Mouse (Mus musculus) c-Kit-negative CD71-positive TER-119-positive erythroid progenitor cells, embryonic 14.5 days (primary cell): Measurements from ENCODE around the gene Prpf6.

ENCODE experiments used
- DNase-seq: peaks from one replicate; pipeline ENCODE4 v3.0.0-alpha.2; 2013; ENCODE audit warnings: low read depth, low spot score

Prpf6 gene

DNA sequence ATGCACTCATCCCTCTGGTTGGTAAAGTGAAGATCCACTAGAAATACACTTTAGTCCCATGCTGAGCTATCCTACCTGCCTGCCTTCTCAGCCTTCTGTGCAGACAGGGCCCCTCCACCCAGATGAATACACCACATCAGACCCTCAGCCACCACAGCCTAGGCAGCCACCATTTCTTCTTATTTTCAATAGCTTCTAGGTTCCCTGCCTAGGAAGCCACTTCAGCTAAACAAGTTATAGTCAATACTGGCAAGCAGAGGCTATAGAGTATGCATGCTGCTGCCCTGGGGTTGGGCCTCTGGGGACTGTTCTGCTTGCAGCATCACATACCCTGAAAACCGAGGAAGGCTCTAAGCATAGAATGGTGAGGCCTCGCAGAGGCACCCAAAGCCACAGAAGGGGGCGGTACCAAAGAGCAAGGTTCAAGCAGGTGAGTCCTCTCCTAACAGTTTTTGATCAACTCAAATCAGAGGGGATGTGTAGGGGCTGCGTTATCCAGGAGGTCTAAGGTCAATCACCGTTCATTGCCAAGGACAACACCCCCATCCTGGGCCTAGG, at the start of gene Prpf6:
Gene Prpf6 (plus strand): TSS at position 341 of the 558 bp plus-strand sequence.
- no peak for DNase-seq

- no peak for DNase-seq
Observed at GRCm38 (mm10) chr2:181546142-181546541, 45.5 kb upstream of the Prpf6 start.

DNA sequence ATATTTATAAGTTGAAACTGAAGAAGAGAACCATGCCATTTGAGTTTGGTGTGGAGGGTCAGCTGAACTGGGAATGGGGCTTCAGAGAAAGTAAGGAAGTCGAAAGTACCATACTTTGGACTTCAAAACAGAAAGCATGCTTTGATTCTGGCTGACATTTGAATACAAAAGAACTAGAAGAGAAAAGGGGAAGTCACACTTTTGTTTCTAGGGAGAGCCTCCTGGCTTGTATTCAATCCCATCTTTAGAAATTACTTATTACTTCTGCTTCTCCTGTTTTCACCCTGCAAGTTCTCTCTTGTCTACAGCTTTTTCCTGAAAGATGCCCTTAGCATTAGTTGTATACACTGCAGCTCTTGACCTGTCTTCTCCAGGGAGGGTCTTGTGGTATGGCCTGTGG, 43.4 kb upstream of the Prpf6 start:
- no peak for DNase-seq

- no peak for DNase-seq
Observed at GRCm38 (mm10) chr2:181548682-181549081, 43.0 kb upstream of the Prpf6 start.

DNA sequence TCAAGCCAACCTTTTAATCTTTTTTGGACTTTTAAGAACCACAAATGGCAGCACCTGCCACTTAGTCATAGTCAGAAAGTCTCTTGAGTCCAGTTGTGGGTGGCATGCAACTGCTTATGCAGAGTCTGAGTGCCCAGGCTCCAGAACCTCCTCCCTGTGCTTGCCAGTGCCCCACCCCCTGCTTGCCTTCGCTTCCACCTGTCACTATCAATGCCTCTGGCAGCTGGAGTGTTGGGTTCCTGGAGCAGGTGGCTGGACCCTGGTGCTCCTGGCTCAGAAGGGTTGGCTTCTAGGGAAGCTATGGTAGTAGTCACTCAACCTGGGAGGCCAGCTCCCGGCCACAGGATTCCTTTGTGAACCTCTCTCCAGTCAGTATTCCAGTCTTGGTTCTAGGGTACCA, 41.4 kb upstream of the Prpf6 start:
- DNase-seq: no peak

DNA sequence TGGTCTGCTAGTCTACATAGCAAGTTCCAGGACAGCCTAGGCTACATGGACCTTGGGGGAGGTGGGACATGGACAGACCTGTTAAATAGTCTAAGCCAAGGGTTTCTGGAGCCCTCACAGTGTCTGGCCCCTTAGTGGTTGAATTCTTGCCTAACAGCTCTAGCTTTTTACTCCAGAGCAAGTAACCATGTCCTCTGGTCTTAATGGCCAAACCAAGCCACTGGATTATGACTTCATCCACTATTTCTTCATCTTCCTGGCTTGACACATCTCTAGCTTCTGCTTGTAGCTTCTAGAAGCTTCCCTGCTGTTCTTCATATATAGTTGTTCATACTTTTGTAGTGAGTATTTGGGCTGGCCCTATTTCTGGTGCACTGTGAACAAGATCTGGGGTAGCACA, 37.9 kb upstream of the Prpf6 start:
- no peak for DNase-seq

DNA sequence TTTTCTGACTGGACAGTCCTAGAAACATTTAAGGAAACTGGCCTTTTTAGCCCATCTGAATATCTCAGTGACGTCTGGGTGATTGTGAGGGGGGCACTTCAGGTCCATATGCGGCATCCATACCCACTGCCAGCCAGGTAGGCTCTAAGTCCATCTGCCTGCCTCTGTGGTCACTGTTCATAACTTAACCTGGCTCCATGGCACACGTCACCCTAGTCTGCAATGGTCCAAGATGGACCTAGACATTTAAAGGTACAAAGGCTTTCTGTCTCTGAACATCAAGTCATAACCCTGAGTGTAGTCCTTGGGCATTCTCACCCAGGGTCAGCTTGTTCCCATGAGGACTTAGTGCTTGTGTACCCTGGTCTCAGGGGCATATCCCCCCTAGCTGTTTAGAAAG, 24.3 kb upstream of the Prpf6 start:
- DNase-seq: no peak

DNA sequence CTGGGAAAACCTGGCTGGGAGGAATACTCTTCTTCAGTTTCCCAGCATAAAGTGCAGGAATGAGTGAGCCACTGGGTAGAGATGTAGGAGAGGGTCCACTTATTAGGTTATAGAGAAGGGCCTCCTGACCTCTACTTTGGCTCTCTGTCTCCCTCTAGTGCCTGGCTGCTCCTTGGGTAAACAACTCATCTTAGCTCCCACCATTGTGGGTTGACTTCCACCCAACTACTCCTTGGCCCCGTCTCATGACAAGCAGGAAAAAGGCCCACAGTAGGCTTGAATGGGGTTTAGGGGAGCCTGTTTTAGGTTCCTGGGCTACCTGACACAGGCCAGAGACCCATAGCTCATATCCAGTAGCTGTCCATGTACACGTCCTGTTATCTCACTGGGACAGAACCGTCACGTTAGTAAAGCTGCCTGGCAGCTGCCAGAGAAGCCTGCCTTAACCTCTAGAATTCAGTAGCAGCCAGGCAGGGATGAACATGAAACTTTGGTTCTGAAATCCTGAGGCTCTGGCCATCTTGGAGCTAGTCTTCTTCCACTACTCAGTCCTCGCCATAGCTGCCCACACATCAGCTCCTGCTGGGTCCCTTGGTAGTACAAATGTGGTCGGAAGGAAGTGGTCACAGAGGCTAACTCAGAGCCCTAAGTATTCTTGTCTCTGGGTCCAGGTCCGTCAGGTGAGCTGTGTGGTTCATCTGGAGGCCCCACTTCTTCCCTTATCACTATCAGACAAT, 23.2 kb upstream of the Prpf6 start:
- DNase-seq: peak; percentile 50

- DNase-seq: no peak
Observed at GRCm38 (mm10) chr2:181569856-181570255, 21.8 kb upstream of the Prpf6 start.

DNA sequence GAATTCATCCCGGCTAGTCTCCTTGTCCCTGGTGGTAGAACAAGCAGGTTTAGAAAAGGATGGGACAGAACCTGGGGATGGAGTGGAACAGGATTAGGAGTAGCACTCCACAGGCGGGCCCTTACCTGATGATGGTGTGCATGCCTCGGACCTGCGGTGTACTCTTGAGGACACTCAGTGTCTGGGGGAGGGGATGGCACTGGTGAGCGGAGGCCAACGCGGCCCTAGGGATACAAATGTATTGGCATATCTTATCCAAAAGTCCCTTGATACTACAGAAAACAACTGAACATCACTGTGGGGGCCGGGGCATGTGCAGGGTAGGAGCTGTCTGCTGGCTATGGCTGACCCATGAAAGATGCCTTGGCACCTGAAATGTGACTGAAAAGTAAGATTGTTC, 21.3 kb upstream of the Prpf6 start:
- DNase-seq: no peak

DNA sequence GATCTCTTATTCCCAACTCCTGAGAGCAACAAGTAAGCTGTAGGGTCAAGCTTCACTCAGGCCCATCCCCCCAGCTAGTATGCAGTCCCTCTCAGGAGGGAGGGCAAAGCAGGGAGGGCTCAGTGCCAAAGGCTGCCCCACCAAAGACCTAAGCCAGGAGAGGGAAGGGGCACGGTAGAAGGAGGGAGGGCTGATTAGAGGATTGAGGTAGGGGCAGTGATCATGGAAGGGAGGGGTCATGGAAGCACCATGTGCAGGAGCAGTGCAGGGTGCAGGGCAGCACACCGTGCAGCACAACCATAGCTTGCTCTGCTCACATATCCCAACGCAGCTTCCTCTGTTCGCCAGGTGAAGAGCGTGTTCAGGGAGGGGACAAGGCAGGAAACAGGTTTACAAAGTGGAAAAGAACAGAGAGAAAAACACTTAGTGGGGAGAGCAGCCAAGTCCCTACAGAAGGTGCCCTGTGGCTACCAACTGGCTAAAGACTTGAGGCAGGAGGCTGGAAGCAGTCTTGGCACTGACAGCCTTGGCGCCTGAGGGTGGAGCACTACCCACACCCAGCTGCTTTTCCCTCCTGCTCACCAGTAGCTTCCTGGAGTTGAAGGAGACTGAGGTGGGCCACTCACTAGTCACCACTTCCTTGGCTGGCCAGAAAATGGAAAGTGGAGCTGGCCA, 20.6 kb upstream of the Prpf6 start:
- no peak for DNase-seq

- no peak for DNase-seq
Observed at GRCm38 (mm10) chr2:181571941-181572670, 19.6 kb upstream of the Prpf6 start.

- no peak for DNase-seq
Observed at GRCm38 (mm10) chr2:181572921-181573920, 18.4 kb upstream of the Prpf6 start.

DNA sequence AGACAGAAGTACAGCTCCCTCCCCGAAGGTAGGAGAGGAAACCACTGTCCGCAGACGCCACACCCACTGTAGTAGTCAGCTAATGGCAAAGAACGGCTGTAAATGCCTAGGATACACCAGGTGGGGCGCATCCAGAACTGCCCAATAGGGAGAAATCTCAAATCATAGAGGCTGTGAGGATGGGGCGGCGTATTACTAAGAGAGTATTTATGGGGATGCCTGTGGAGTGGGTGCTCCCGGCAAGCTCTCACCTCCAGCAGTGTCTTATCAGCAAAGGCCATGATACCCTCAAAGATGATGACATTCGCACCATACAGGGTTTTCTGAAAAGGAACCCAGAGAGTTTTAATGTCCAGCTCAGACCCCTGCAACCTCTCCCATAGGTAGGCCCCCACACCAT, 17.7 kb upstream of the Prpf6 start:
- no peak for DNase-seq

DNA sequence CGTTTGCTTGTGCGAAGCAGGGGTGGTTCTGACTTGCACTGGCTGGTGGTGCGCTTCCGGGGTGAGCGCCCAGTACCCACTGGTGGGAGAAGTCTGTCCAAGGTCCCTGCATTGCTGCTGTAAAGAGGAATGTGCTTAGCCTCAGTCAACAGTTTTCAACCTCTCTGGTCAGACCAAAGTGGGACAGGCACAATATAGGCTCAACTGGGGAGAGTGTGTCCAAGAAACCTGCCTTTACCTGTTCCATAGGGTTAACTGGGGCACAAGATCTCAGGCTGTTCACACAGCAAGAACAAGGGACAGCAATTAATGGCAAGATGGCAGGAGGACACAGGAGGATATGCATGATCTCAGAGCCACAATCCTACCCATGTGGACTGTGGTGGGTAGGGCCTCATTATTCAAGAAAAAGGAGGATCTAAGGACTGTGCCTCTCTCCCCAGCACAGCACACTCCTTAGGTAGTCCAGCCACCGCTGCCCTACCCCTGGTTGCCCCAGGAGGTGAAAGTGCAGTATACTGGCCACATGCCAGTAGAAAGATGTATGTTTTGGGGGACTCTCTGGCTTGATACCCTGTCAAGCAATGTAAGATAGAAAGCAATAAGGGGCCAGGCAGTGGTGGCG, 16.6 kb upstream of the Prpf6 start:
- no peak for DNase-seq

- no peak for DNase-seq
Observed at GRCm38 (mm10) chr2:181576613-181577012, 15.1 kb upstream of the Prpf6 start.

GRCm38 (mm10) chr2:181577126-181577525, 14.5 kb upstream of the Prpf6 start:
- no peak for DNase-seq

DNA sequence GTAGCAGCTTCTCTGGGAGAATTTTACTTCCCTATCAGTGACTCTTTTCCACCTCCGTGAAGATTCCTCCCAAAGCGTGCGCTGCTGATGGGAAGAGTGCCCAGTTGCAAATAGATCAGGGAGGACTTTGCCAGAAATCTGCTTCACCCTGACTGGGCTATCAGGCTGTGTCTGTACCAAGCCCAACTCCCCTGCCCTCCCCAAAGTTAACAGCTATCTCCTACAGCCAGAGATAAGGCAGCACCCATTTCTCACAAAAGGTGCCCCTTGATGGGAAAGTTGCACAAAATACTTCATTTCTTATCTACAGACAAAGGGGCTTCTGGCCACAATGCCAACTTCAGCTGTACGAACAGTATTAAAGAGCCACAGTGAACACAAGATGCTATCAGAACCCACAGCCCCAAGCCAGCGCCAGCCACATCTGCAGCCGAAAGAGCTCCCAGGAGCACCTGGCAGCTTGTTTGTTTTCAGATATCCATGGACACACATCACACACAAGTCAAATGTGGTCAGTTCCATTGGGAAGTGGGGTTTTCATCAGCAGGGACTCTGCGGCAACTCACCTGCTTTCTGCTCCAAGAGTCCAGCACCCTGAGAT, 13.6 kb upstream of the Prpf6 start:
- no peak for DNase-seq

DNA sequence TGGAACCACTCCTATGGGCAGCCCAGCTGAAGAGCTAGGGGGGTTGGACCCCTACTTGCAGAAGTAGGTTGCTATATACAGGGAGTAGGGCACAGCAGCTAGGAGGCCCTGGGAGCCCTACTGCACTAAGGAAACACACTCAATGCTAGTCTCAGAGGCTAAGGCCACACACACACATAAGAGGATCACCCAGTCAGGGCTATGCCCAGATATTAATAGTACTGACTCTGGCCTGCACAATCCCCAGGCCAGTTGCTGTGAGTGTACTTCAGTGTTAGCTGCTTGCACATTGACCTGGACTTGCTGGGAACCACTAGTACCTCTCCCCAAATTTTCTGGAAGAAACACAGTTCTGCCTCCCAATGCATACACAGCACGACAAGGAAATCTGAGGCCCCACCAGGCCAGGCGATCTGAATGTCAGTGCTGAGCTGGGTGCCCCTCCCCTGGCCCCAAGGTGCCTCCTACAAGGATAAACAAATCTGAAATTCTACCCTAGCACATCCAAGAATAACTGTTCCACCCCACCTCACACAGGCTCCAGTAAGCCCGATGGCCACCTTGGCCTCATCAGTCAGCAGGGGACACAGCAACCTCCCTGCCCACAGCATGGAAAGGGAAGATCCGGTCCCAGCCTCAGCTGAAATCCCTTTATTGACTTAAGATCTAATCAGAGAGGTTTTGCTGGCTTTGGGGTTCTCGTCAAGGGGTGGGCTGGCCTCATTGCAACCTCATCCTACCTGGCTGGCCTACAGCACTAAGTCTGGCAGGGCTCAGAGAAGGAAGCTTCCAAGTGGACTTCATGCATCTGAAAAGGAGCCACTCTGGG, 12.7 kb upstream of the Prpf6 start:
- no peak for DNase-seq
